22 mouse cellular contexts compared by ENCODE assay signal in the genomic region with DNA sequence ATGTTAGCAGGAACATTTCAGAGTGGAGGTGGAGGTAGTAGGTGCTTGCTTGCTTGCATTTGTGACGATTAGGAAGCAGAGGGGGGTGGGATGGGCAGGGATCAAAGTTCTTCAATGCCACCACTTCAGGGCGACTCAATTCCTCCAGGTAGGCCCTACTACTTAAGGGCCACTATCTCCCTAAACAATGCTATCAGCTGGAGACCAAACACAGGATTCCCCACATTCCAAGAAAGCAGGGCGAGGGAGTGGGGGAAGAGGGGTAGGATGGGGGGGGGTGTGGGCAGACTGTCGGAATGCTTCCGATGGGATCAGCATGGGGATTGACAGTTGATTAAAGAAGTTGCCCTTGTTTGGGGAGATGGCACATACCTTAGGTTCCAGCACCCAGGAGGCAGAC. TPM values are rescaled to one million over a fixed set of nuclear protein-coding genes. Genes with fewer than 3 reads are reported as not detected.
DNase-seq lines count a peak whose midpoint lies in the region.
"Had no signal": no experiment of that assay in that cellular context is flagged by ENCODE, and none has a peak within 500 bp of the region (broad histone marks: within the 10 kb centered on the region; RNA-seq: fewer than 3 reads in every experiment).

No protein-coding gene starts in this region.

- DNase-seq in ES-CJ7 (ENCODE audit: low read depth, low spot score) (peak; percentile 44), R1 (ENCODE audit: low read depth, low spot score) (peak; percentile 64), ZHBTc4 (ENCODE audit: low read depth, low spot score) (peak; percentile 52)
- no peak for DNase-seq in thymus, adult 18-20 months
- DNase-seq in ovary, postnatal 14 days (ENCODE audit: low spot score): no peak
- DNase-seq in adrenal gland, adult 18-20 months (ENCODE audit: low spot score in 2 of 2): no peak
- DNase-seq: adrenal gland, adult 2 months; adrenal gland, adult 8-10 months; adrenal gland, postnatal 10 days; adrenal gland, postnatal 14 days; adrenal gland, postnatal 25 days; adrenal gland, postnatal 36 days; B cell, adult 2 months; cerebellum, adult 11 months; cerebellum, adult 11-12 months; cerebellum, adult 18-20 months; cerebellum, adult 2 months; cerebellum, adult 8-10 months; cerebellum, adult 9-10 months; cerebellum, adult 9-11 months had no signal

RNA-seq across cellular contexts. Expression of a gene that starts 16.0 kb away (rescaled TPM):
- not detected for total RNA-seq in adrenal gland, adult 18-20 months (2021)
- total RNA-seq: adrenal gland, postnatal 25 days; CH12.LX; MEL had no signal

Comparison
In these comparisons a context has a peak if more than half of its experiments do, and no peak if none do; other contexts are left out.
1. DNase-seq: peak in ES-CJ7 (single experiment), R1 (single experiment) and ZHBTc4 (single experiment); none in thymus, adult 18-20 months (0 of 2), ovary, postnatal 14 days (single experiment) and adrenal gland, adult 18-20 months (0 of 2).